Mouse (Mus musculus) naive thymus-derived CD4-positive, alpha-beta T cell, adult 2 months (primary cell): ENCODE results near the gene Timm8a2.
"Not testable (repeated sequence)": the region's sequence is repeated elsewhere in the genome, so short reads cannot be mapped to it uniquely, and the experiment has no call there.

ENCODE experiments used
- DNase-seq: peaks from one replicate; pipeline ENCODE4 v3.0.0-alpha.2; 2011; ENCODE audit warnings: low read depth

Timm8a2 gene

DNA sequence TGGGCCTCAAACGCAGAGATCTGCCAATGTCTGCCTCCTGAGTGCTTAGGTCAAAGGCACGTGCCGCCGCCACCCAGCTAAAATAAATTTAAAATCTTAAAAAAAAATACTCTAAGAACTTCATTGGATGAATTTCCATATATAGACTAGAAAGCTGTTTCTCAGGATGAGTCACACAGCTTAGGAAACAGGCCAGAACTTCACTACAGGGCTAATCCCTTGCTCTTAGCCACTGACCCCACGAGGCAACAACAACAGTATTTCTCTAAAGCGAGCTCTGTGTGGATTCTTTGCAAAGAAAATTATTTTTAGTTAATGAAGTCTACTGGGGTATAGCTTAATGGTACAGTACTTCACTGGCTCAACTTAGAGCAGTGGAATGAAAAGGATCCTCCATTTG, 26.9 kb downstream of the Timm8a2 start:
- DNase-seq: no peak

DNA sequence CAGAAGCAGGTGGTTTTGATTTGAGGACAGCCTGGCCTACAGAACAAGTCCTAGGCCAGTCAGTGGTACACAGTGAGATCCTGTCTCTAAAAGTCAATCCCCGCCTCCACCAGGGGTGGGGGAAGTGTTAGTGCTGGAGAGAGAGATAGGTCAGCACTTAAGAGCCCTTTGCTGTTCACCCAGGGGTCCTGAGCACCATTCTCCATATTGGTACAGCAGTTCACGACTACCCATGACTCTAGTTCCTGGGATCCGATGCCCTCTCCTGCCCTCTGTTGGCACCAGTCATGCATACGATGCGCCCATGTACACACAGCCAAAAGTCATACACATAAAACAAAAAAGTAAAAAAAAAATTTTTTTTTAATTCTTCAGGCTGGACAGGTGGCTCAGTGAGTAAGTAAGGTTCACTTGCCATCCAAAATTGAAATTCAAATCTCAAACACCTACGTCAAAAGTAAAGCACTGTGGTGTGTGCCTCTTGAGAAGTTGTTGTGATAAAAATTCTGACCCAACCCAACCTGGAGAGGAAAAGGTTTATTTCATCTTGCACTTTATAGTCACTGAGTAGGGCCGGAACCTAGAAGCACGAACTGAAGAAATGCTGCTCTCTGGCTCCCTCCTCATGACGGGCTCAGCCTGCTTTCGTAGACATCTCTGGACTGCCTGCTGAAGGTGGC, 28.1 kb downstream of the Timm8a2 start:
- DNase-seq: peak; percentile 85

DNA sequence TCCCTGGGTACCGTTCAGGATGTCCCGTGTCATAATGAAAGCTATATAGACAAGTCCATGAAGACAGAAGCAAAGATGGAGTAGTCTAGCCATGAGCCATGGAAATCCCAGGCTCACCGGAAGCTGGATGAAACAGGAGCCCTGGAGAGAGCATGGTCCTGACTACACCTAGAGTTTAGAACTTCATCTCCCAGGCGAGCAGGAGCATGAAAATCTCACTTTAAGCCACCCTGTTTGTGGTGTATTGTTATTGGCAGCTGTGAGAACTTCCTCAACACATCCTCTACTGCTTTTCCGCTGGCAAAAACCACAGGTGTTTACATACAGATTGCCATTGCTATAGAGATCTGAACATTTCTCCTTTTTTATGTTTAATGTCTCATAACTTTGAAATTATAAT, 29.1 kb downstream of the Timm8a2 start:
- DNase-seq: peak; percentile 85

DNA sequence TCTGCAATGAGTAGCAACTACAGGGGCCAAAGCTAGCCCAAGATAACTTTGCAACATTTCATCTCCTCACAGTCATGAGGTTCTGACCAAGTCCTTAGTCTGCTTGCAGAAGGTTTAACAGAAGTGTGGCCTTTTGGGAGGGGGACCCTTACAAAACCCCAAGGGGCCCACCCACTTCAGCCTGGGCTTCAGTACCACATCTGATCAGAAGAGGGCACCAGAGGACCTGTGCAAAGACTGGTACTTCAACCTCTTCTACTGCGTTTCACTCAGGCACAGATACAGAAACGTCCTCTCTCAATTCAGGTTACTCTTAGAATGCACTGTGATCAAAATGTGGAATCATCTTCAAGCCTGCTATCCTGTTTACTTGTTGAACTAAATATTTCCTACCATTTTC, 30.0 kb downstream of the Timm8a2 start:
- DNase-seq: peak; percentile 90

DNA sequence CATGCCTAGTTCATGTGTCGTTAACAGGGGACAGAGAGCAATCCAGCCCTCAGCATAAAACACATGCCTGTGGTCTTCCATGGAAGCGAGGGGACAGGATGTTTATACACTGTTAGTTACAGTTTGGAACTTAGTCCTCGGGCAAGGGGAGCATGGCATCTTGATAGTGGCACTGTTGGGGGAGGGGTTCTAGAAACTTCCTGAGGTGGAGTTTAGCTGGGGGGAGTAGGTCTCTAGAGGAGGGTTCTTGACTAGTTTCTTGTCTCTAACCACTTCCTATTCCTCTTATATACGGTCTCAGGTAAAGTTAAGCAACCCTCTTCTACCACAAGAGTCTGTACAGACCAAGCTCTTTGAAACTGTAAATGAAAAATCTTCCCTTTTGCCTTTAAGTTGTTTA, 31.8 kb downstream of the Timm8a2 start:
- DNase-seq: peak; percentile 88

DNA sequence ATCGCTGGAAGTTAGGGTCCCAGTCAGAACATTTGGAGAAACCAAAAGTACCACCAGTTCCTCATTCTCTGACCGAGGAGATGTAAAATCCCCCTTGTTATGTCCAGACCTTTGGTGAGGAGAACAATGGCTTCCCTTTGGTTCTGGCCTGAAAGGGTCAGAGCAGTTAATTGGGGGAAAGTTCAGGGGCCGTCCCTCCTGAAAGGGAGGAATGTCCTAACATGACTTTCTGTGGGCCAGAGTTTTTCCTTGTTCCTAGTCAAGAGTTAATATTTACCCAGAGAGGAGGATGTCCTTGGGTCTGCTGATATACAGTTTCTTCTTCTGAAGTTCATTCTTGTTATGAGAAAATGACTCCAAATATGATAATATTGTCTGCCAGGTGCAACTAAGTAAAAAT, 33.6 kb downstream of the Timm8a2 start:
- not testable (repeated sequence) for DNase-seq

DNA sequence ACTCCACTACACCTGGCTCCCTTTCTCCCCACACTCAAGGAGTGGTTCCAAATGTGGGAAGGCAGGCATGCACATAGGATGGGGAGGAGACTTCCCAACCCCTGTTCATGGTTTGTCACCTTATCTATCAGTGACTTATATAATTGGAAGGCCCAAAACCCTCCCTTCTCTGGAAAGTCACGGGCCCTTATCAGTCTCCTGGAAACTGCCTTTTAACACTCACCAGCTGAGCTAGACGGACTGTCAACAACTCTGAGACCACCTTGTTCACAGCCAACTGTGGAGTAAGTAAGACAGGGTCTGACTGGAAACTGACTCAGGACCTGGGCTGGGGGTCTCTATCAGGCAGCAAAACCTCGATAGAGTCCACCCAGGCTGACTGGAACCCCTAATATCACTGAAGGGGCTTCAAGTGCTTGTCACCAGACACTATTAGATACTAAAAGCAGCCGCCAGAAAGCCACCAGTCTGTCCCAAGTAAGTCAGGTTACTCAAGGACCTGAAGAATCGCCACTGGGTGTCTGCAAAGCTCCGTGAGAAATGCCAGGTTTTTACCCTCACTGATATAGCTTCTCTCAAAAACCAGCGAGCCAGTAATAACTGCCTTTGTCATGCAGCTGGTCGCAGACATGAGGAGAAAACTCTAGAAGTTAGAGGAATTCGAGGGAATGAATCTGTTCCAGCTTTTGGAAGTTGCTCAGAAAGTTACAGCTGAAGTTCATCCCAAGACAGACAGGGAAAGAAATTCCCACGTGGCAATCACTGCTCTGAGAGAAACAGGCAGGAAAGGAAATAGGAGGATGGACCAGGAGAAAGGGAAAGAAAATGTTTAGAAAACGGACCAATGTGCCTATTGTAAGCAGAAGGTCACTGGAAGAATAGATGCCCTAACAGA, 34.6 kb downstream of the Timm8a2 start:
- DNase-seq: peak; percentile 5

DNA sequence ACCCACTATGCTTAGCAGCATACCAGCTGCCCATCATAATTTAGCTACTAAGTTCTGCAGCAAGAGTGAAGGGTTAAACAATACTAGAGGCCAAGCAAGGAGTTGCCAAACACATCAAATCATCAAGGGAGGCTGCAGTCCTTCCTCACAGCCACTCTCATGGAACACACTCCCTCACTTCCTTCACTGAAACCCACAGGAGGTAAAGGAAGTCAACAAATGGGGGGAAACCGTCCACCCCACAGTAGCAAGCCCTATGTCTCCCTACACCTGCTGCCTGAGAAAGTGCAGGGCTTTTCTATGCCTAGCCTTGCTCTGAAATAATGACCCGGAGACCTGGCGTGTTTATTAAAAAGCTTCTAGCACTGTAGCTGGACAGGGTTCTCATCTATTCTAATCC, 35.5 kb downstream of the Timm8a2 start:
- peak; percentile 48 for DNase-seq

DNA sequence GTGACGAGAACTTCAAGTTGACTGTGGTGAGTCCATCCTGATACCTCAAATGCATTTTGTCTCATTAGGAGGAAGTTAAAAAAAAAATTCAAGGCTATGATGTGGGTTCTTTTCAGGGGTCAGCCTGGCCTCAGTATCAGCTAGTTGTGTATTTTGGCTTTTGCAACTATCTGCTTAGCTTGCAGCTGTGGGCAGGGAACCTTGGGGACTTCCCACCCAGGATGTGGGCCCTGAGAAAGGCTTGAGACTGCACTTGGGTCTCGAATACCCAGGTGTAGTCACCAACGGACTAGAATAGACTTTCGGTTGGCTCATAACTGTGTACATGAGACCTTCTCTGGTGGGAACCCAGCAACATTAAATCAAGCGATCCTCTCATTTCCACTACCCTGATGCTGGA, 38.9 kb downstream of the Timm8a2 start:
- peak; percentile 63 for DNase-seq

DNA sequence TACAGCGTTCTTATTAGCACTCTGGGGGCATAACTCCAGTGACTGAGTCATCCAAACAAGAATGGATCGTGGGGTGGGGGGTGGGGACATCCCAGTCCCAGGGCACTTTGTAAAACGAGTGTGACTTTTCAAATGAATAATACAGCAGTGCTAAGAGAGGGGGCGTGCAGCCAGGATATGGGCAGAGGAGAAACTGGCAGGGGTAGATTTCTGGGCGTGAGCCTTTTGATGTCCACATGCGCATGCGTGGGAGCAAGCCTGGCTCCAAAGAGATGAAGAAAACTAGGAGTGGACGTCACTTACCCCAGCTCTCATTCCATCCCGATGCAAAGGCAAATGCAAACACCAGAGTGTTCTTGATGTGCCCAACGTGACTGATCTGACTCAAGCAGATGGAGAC, 39.9 kb downstream of the Timm8a2 start:
- DNase-seq: no peak

DNA sequence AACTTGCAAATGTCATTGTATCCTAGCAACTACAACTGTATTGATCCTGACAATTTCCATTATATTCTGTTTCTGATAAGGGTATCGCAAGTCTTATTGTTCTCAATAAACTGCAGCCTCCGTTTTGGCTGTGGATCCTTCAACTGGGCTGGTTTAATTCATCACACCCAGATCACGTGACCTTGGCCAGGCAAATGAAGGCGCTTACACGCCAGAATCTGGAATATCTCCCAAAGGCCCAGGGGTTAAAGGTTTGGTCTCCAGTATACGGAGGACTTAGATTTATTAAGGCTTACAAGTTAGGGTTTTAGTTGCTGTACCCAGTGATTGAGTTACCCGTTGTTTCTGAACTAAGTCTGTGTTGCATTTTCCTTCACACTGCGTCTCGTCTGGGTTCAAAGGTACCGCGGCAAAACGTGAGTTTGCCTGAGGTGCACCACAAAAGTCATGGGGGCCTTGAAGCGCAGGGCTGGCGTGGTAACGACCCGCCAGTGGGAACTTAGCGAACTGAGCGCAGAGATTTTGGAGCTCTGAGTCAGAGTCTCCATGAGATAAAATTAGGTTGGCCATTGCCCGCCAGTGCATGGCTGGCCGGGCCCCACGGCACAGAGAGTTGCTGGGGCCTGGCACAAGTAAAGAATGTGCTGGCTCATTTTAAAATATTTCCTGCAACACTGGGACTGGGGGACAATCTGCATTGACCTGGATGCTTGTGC, 41.2 kb downstream of the Timm8a2 start:
- DNase-seq: no peak

DNA sequence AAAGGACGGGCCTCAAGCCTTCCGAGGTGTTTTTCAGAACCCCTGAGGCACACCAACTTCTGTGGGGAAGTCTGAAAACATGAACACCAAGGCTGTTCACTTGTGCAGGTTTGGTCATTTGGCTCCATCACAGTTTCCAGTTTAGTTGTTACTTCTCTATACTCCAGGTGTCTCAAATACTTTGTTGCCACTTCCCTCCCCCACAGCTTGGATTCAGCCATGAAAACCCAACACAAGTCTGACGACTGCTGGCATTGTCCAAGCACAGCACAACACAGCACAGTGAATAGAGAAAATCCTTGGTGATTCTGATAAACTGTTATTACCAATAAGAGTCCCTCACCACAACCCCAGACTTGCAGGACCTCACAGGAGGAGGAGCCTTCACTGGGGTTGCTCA, 42.5 kb downstream of the Timm8a2 start:
- DNase-seq: no peak

DNA sequence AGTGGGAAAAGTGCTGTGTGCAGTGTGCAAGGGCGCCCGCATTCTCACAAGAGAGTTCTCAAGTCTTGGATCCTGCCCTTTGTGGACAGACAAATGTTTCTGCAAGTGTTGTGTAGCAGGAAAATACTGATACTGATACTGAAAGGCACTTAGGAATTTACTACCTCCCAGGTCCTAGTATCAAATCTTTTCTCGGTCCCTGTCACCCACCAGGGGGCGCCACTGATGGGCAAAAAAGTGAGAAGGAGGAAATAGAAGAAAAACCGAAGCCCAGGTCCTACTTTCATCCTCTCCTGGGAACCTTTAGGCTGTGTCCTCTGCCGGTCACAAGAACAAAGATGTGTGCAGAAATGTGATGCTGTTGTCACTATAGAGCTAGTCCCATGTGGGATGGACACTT, 45.0 kb downstream of the Timm8a2 start:
- peak; percentile 86 for DNase-seq

DNA sequence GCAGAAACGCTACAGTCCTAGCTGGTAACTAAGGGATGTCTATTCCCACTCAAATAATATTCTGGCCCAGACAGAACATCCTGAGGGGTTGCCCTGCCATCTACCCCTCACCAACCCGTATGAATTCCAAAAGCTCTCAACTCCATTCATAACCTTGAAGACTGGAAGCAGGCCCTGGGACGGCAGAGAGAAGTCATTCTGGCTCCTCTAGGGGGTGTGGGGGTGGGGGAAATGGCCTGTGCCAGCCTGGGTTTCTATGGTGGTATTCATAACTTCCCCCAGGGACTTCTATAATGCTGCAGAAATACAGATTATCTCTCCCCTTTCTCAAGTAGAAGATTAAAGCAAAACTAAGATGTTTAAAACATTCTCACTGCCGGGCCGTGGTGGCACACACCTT, 45.4 kb downstream of the Timm8a2 start:
- DNase-seq: no peak

DNA sequence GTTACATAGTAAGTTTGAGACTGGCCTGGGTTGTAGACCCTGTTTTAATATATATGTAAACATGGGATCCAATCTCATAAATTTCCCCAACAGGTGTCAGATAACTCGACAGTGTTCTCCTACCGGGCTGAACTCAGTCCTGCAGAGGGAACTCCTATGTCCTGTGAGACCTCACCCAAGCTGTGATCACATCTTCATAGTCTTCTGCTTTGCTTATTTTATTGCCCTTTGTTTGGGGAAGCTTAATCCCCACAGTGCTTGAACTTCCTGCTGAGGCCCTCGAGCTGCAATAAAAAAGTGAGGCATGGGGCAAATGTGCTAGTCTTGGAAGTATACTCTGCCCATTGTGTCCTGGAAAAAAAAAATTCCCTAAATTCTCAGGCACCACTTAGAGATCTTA, 46.8 kb downstream of the Timm8a2 start:
- DNase-seq: no peak

DNA sequence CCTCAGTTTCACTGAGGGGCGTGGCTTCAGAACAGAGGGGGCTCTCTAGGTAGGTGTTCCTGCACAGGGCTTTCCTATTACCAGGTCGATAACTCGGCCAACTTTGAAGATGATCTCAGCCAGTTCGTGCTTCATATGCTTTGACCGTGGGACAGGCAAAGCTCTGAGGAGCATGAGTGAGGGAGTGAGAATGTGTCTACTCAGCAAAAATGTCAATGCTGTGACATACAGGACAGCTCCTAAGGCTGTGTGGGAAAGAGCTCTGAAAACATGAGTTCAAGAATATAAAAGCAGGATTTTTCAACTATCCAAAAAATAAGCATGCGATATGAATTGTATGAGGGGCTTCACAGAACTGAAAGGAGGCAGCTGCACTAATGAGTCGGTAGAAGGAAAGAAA, 49.0 kb downstream of the Timm8a2 start:
- no peak for DNase-seq

DNA sequence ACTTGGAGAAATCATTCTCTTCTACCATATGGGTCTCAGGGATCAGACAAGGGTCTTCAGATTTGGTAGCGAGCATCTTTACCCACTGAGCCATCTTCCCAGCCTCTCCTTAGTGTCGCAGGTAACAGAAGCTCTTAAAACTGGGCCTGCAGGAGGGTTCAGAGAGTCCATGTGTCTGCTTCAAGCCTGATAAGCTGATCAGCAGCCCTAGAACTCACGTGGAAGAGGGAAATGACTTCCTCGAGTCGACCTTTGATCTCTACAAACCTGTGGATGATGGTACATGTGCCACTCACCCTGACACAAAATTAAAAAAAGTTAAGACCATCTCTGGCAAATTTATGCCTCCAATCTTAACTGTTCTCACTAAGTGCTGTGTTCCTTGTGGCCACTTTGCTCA, 53.5 kb downstream of the Timm8a2 start:
- no peak for DNase-seq
